8 mouse cellular contexts compared by ENCODE assay signal in the genomic region with DNA sequence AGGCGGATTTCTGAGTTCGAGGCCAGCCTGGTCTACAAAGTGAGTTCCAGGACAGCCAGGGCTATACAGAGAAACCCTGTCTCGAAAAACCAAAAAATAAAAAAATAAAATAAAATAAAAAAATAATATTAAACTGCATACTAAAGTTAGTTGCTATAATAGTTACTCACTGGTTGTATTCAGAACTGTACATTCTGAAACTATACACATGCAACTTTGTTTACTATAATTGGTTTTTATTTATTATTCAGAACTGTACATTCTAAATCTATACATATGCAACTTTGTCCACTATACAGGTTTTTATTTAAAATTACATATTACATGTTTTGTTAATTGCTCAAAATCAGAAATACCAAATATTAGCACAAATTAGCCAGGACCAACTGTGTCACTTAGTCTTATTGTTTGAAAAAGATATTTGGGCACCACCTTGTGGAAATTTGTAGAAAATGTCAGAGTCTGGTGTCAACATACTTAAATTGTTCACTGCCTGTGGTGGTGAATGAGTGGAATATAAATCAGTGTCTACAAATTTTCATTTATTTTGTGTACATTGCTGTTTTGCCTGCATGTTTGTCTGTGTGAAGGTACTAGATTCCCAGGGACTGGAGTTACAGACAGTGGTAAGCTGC. TPM values are rescaled to one million over a fixed set of nuclear protein-coding genes. Genes with fewer than 3 reads are reported as not detected.
DNase-seq lines count a peak whose midpoint lies in the region; ATAC-seq and TF ChIP-seq lines count a peak whose summit lies in the region.
"Had no signal": no experiment of that assay in that cellular context is flagged by ENCODE, and none has a peak within 500 bp of the region (broad histone marks: within the 10 kb centered on the region; RNA-seq: fewer than 3 reads in every experiment).

No protein-coding gene starts in this region.

- no peaks in the 10 kb centered on the region for H3K27me3 ChIP-seq in intestine, postnatal 0 days (replicated peaks; ENCODE audit: control insufficient read depth, insufficient read depth, low read length)
- no peaks in the 10 kb centered on the region for H3K27me3 ChIP-seq in intestine, embryonic 15.5 days (replicated peaks)
- no peaks in the 10 kb centered on the region for H3K27me3 ChIP-seq in midbrain, embryonic 12.5 days
- H3K27me3 ChIP-seq: stomach, embryonic 15.5 days had no signal

- ATAC-seq in intestine, postnatal 0 days = no peak
- no peak for ATAC-seq in intestine, embryonic 15.5 days
- ATAC-seq in midbrain, embryonic 12.5 days (ENCODE audit: low FRiP score, low read depth) = peak; percentile 47; the same call in 1 of the 2 replicates

- no peak overlapping the region for H3K27ac ChIP-seq in intestine, postnatal 0 days (ENCODE audit: low read depth, low read length)
- H3K27ac ChIP-seq in intestine, embryonic 15.5 days = no peak overlapping the region
- no peak overlapping the region for H3K27ac ChIP-seq in midbrain, embryonic 12.5 days (replicated peaks)
- H3K27ac ChIP-seq: stomach, embryonic 15.5 days had no signal

- H3K4me1 ChIP-seq in intestine, postnatal 0 days (replicated peaks; ENCODE audit: control insufficient read depth, insufficient read depth, low read length) = no peaks in the 10 kb centered on the region
- no peaks in the 10 kb centered on the region for H3K4me1 ChIP-seq in intestine, embryonic 15.5 days (replicated peaks)
- no peaks in the 10 kb centered on the region for H3K4me1 ChIP-seq in midbrain, embryonic 12.5 days
- H3K4me1 ChIP-seq: stomach, embryonic 15.5 days had no signal

- peak; percentile 12 for DNase-seq in ES-CJ7 (ENCODE audit: low read depth, low spot score)
- DNase-seq in brain, adult 2 months (ENCODE audit: low read depth, low spot score) = peak; percentile 56
- DNase-seq in urinary bladder, adult 18-20 months (ENCODE audit: low spot score in 2 of 2) = no peak
- no peak for DNase-seq in ovary, postnatal 36 days (ENCODE audit: low spot score)

- H3K9me3 ChIP-seq in intestine, postnatal 0 days (ENCODE audit: control insufficient read depth) = no peaks in the 10 kb centered on the region
- no peaks in the 10 kb centered on the region for H3K9me3 ChIP-seq in intestine, embryonic 15.5 days
- no peaks in the 10 kb centered on the region for H3K9me3 ChIP-seq in midbrain, embryonic 12.5 days
- H3K9me3 ChIP-seq: stomach, embryonic 15.5 days had no signal

- no peak overlapping the region for H3K4me2 ChIP-seq in intestine, postnatal 0 days (replicated peaks; ENCODE audit: low read depth)
- H3K4me2 ChIP-seq in intestine, embryonic 15.5 days (replicated peaks) = no peak overlapping the region
- H3K4me2 ChIP-seq in midbrain, embryonic 12.5 days (replicated peaks) = no peak overlapping the region
- H3K4me2 ChIP-seq: stomach, embryonic 15.5 days had no signal

- peak; percentile 61 for TF ChIP-seq CTCF in intestine, postnatal 0 days (IDR thresholded peaks at IDR 0.05; ENCODE audit: low read depth)

- no peak overlapping the region for H3K4me3 ChIP-seq in intestine, postnatal 0 days (ENCODE audit: low read depth, low read length)
- no peak overlapping the region for H3K4me3 ChIP-seq in intestine, embryonic 15.5 days (replicated peaks)
- H3K4me3 ChIP-seq in midbrain, embryonic 12.5 days = no peak overlapping the region
- H3K4me3 ChIP-seq: stomach, embryonic 15.5 days had no signal

- 92% methylated on average over 3 of the region's 3 CpGs for WGBS in intestine, postnatal 0 days
- 94% methylated on average over 3 of the region's 3 CpGs for WGBS in intestine, embryonic 15.5 days
- WGBS in midbrain, embryonic 12.5 days = 92% methylated on average over 3 of the region's 3 CpGs

- no peaks in the 10 kb centered on the region for H3K36me3 ChIP-seq in intestine, postnatal 0 days (ENCODE audit: control insufficient read depth, insufficient read depth)
- H3K36me3 ChIP-seq in intestine, embryonic 15.5 days = no peaks in the 10 kb centered on the region
- H3K36me3 ChIP-seq in midbrain, embryonic 12.5 days = no peaks in the 10 kb centered on the region
- H3K36me3 ChIP-seq: stomach, embryonic 15.5 days had no signal

- H3K9ac ChIP-seq in intestine, postnatal 0 days (ENCODE audit: low read depth, low read length) = no peak overlapping the region
- no peak overlapping the region for H3K9ac ChIP-seq in intestine, embryonic 15.5 days
- no peak overlapping the region for H3K9ac ChIP-seq in midbrain, embryonic 12.5 days (replicated peaks)
- H3K9ac ChIP-seq: stomach, embryonic 15.5 days had no signal

RNA-seq across cellular contexts. Expression of gene Col28a1, which starts 3.7 kb away (rescaled TPM):
- 0.77 and 1.1 TPM in 2 replicates for polyA plus RNA-seq in intestine, postnatal 0 days (2015; fragmentation: Nextera tagmentation; extraction: Ambion mirVana)
- 2.6 and 3.0 TPM in 2 replicates for polyA plus RNA-seq in intestine, embryonic 15.5 days (2015; fragmentation: Nextera tagmentation; extraction: Ambion mirVana)
- polyA plus RNA-seq in midbrain, embryonic 12.5 days (2016; fragmentation: Nextera tagmentation; extraction: Ambion mirVana) = 0.08 TPM in 1 of 2 replicates, not detected in the other

RNA-seq across cellular contexts. Expression of gene Mios, which starts 20.3 kb away (rescaled TPM):
- polyA plus RNA-seq in intestine, postnatal 0 days (2015; fragmentation: Nextera tagmentation; extraction: Ambion mirVana) = 8.1 and 9.0 TPM in 2 replicates
- 19.1 and 22.6 TPM in 2 replicates for polyA plus RNA-seq in intestine, embryonic 15.5 days (2015; fragmentation: Nextera tagmentation; extraction: Ambion mirVana)
- 27.6 and 29.0 TPM in 2 replicates for polyA plus RNA-seq in midbrain, embryonic 12.5 days (2016; fragmentation: Nextera tagmentation; extraction: Ambion mirVana)

Comparison
In these comparisons a context has a peak if more than half of its experiments do, and no peak if none do; other contexts are left out.
1. DNase-seq: peak in ES-CJ7 (single experiment) and brain, adult 2 months (single experiment); none in urinary bladder, adult 18-20 months (0 of 2) and ovary, postnatal 36 days (single experiment).